Mouse (Mus musculus) lung, embryonic 15.5 days (tissue): ENCODE data around the gene Tnfaip1. TPM values are rescaled to one million over a fixed set of nuclear protein-coding genes. Genes with fewer than 3 reads are reported as not detected.
A peak's percentile ranks its signal among the peaks of the same experiment; 100 is the strongest.

Experiments used
- ATAC-seq: fragments of 200-750 bp; cut with Nextera tagmentation; 2 replicates; pipeline ENCODE4 v1.8.0; 2017; ENCODE audit warnings: moderate number of reproducible peaks, borderline replicate concordance; ENCODE audit not compliant: low FRiP score, low TSS enrichment; ENCODE audit errors: extremely low read depth
- H3K27ac ChIP-seq: fragments of 300-500 bp; sonication (generic); 2 replicates; pipeline ENCODE4 v1.5.1; 2015; ENCODE audit warnings: moderate library complexity, mild to moderate bottlenecking, inconsistent platforms
- H3K27me3 ChIP-seq: fragments of 300-500 bp; sonication (generic); 2 replicates; pipeline ENCODE4 v1.6.1; 2015; ENCODE audit warnings: inconsistent platforms
- H3K36me3 ChIP-seq: fragments of 300-500 bp; sonication (generic); 2 replicates; pipeline ENCODE4 v1.6.1; 2015; ENCODE audit warnings: inconsistent platforms
- H3K4me1 ChIP-seq: fragments of 300-500 bp; sonication (generic); 2 replicates; pipeline ENCODE4 v1.6.1; 2015; ENCODE audit warnings: inconsistent platforms
- H3K4me2 ChIP-seq: fragments of 300-500 bp; sonication (generic); 2 replicates; pipeline ENCODE4 v1.6.1; 2015; ENCODE audit warnings: inconsistent platforms, mild to moderate bottlenecking, moderate library complexity
- H3K4me3 ChIP-seq: fragments of 300-500 bp; sonication (generic); 2 replicates; pipeline ENCODE4 v1.5.1; 2015; ENCODE audit warnings: mild to moderate bottlenecking, inconsistent platforms
- H3K9ac ChIP-seq: fragments of 300-500 bp; sonication (generic); 2 replicates; pipeline ENCODE4 v1.6.1; 2015; ENCODE audit warnings: inconsistent platforms
- H3K9me3 ChIP-seq: fragments of 300-500 bp; sonication (generic); 2 replicates; pipeline ENCODE4 v1.6.1; 2016; ENCODE audit warnings: inconsistent platforms
- WGBS: fragments of 180-500 bp; shearing (Covaris S2); methylation state at CpG from one replicate; pipeline ENCODE4 v1.1.7; 2015; 5-methylcytosine and 5-hydroxymethylcytosine counted together
- polyA plus RNA-seq: library from polyadenylated mRNA; unstranded; fragments of >200 nt; fragmentation: Nextera tagmentation; extraction: Ambion mirVana; gene quantifications from 2 replicates; pipeline ENCODE4 v1.2.1, GENCODE M21; 2015

Tnfaip1 gene
- polyA plus RNA-seq, 1 experiment from 2014 or later, result 83.1 TPM

GRCm38 (mm10) chr11:78497544-78498522 lies 38.3 kb downstream of the Tnfaip1 start, which contains the start of gene Sarm1:
Gene Sarm1 (minus strand): TSS chr11:78497754.
- peak within 1 kb of the TSS; percentile 48 for H3K4me3 ChIP-seq
- peak; percentile 96 for ATAC-seq
- H3K9me3 ChIP-seq, result no peaks in the 10 kb centered on the region
- 3% methylated on average over 36 of the region's 36 CpGs for WGBS
- H3K4me1 ChIP-seq, result peaks cover 15% of the 10 kb centered on the region
- no peaks in the 10 kb centered on the region for H3K36me3 ChIP-seq
- peak within 1 kb of the TSS; percentile 96 for H3K4me2 ChIP-seq
- H3K27me3 ChIP-seq, result peaks cover 72% of the 10 kb centered on the region
- no peak within 1 kb of the TSS for H3K27ac ChIP-seq
- H3K9ac ChIP-seq, result peak within 1 kb of the TSS; percentile 25; the same call in 1 of the 2 replicates

GRCm38 (mm10) chr11:78497071-78497541 lies 39.0 kb downstream of the Tnfaip1 start:
- Histone ChIP-seq H3K4me2 (peak overlapping the region; percentile 96), H3K4me3 (peak overlapping the region; percentile 48), H3K27ac (no peak overlapping the region), H3K4me1 (peaks cover 15% of the 10 kb centered on the region), H3K9me3 (no peaks in the 10 kb centered on the region), H3K9ac (peak overlapping the region; percentile 25; the same call in 1 of the 2 replicates), H3K27me3 (peaks cover 68% of the 10 kb centered on the region), H3K36me3 (no peaks in the 10 kb centered on the region)
- peak; percentile 35; the same call in 1 of the 2 replicates for ATAC-seq
- WGBS, result under 1% methylated on average over 44 of the region's 44 CpGs

GRCm38 (mm10) chr11:78495904-78496303 lies 40.2 kb downstream of the Tnfaip1 start:
- Histone ChIP-seq H3K36me3 (no peaks in the 10 kb centered on the region), H3K4me3 (no peak overlapping the region), H3K9ac (no peak overlapping the region), H3K4me1 (peaks cover 17% of the 10 kb centered on the region), H3K27ac (no peak overlapping the region), H3K27me3 (peaks cover 67% of the 10 kb centered on the region), H3K9me3 (no peaks in the 10 kb centered on the region), H3K4me2 (no peak overlapping the region)
- WGBS, result 7% methylated on average over 6 of the region's 6 CpGs
- no peak for ATAC-seq

GRCm38 (mm10) chr11:78490781-78491241 lies 45.3 kb downstream of the Tnfaip1 start:
- ATAC-seq, result no peak
- Histone ChIP-seq H3K9me3 (no peaks in the 10 kb centered on the region), H3K4me2 (peak overlapping the region; percentile 49), H3K27ac (no peak overlapping the region), H3K27me3 (peaks cover 73% of the 10 kb centered on the region), H3K4me3 (peak overlapping the region; percentile 13; the same call in 1 of the 2 replicates), H3K4me1 (peaks cover 7% of the 10 kb centered on the region; the same call in 1 of the 2 replicates), H3K36me3 (no peaks in the 10 kb centered on the region), H3K9ac (no peak overlapping the region)
- 8% methylated on average over 48 of the region's 48 CpGs for WGBS

GRCm38 (mm10) chr11:78488168-78488567 lies 48.0 kb downstream of the Tnfaip1 start:
- no peak overlapping the region for H3K4me3 ChIP-seq
- H3K4me2 ChIP-seq, result no peak overlapping the region
- H3K9ac ChIP-seq, result no peak overlapping the region
- no peaks in the 10 kb centered on the region for H3K36me3 ChIP-seq
- H3K9me3 ChIP-seq, result no peaks in the 10 kb centered on the region
- no peak overlapping the region for H3K27ac ChIP-seq
- H3K27me3 ChIP-seq, result peaks cover 73% of the 10 kb centered on the region
- H3K4me1 ChIP-seq, result peaks cover 7% of the 10 kb centered on the region; the same call in 1 of the 2 replicates
- 0% methylated on average over 8 of the region's 8 CpGs for WGBS
- ATAC-seq, result no peak

GRCm38 (mm10) chr11:78483639-78484038 lies 52.5 kb downstream of the Tnfaip1 start:
- no peak overlapping the region for H3K4me2 ChIP-seq
- H3K4me3 ChIP-seq, result no peak overlapping the region
- ATAC-seq, result no peak
- H3K9ac ChIP-seq, result no peak overlapping the region
- H3K27me3 ChIP-seq, result peaks cover 49% of the 10 kb centered on the region
- H3K27ac ChIP-seq, result no peak overlapping the region
- H3K36me3 ChIP-seq, result no peaks in the 10 kb centered on the region
- no peaks in the 10 kb centered on the region for H3K9me3 ChIP-seq
- no peaks in the 10 kb centered on the region for H3K4me1 ChIP-seq
- 54% methylated on average over 7 of the region's 7 CpGs for WGBS

GRCm38 (mm10) chr11:78475289-78475688 lies 60.8 kb downstream of the Tnfaip1 start:
- Histone ChIP-seq H3K4me3 (no peak overlapping the region), H3K27ac (no peak overlapping the region), H3K4me1 (no peaks in the 10 kb centered on the region), H3K36me3 (no peaks in the 10 kb centered on the region), H3K9ac (no peak overlapping the region), H3K27me3 (no peaks in the 10 kb centered on the region), H3K9me3 (no peaks in the 10 kb centered on the region), H3K4me2 (no peak overlapping the region)
- WGBS, result 79% methylated on average over 3 of the region's 3 CpGs
- ATAC-seq, result no peak

Other genes starting within 250 kb of the Tnfaip1 start
- gene BC030499, start 245.5 kb downstream of the Tnfaip1 start, polyA plus RNA-seq, result 0.10 and 0.25 TPM in 2 replicates
- 44.8 and 49.9 TPM in 2 replicates for gene Spag5, start 234.8 kb downstream of the Tnfaip1 start, polyA plus RNA-seq
- 7.7 and 8.1 TPM in 2 replicates for gene Aldoc, start 213.4 kb downstream of the Tnfaip1 start, polyA plus RNA-seq
- 75.5 and 78.5 TPM in 2 replicates for gene Pigs, start 207.9 kb downstream of the Tnfaip1 start, polyA plus RNA-seq
- 33.4 and 35.7 TPM in 2 replicates for gene Unc119, start 192.8 kb downstream of the Tnfaip1 start, polyA plus RNA-seq
- gene Foxn1, start 149.8 kb downstream of the Tnfaip1 start, polyA plus RNA-seq, result 0.35 and 1.9 TPM in 2 replicates
- gene Slc13a2, start 114.1 kb downstream of the Tnfaip1 start, polyA plus RNA-seq, result 0.06 and 0.12 TPM in 2 replicates
- 11.7 and 12.0 TPM in 2 replicates for gene Slc46a1, start 70.6 kb downstream of the Tnfaip1 start, polyA plus RNA-seq
- 0.91 and 0.96 TPM in 2 replicates for gene Sarm1, start 38.6 kb downstream of the Tnfaip1 start, polyA plus RNA-seq
- 1.2 and 10.2 TPM in 2 replicates for gene Vtn, start 37.2 kb downstream of the Tnfaip1 start, polyA plus RNA-seq
- not detected in 2 replicates for gene Sebox, start 32.9 kb downstream of the Tnfaip1 start, polyA plus RNA-seq
- gene Tmem199, start 24.2 kb downstream of the Tnfaip1 start, polyA plus RNA-seq, result 44.4 and 48.3 TPM in 2 replicates
- 158 TPM in 2 replicates for gene Poldip2, start 24.1 kb downstream of the Tnfaip1 start, polyA plus RNA-seq
- gene Ift20, start within 50 bp of the Tnfaip1 start, polyA plus RNA-seq, result 134 and 137 TPM in 2 replicates
- gene Tmem97, start 14.4 kb upstream of the Tnfaip1 start, polyA plus RNA-seq, result 73.2 and 79.5 TPM in 2 replicates
- 12.0 and 14.0 TPM in 2 replicates for gene Nlk, start 161.0 kb upstream of the Tnfaip1 start, polyA plus RNA-seq
- 40.2 and 40.9 TPM in 2 replicates for gene Ccnq, start 215.4 kb upstream of the Tnfaip1 start, polyA plus RNA-seq